Mouse (Mus musculus) kidney, adult 2 months (tissue): ENCODE measurements around the gene Fgf6. TPM values are rescaled to one million over a fixed set of nuclear protein-coding genes. Genes with fewer than 3 reads are reported as not detected.

Experiments
- DNase-seq: peaks from one replicate; pipeline ENCODE4 v3.0.0; 2021
- H3K27ac ChIP-seq: fragments of 200-500 bp; 2 replicates; pipeline ENCODE4 v1.5.1; 2012; ENCODE audit warnings: low read depth, low read length, control low read depth, inconsistent platforms; ENCODE audit not compliant: insufficient read depth
- H3K27me3 ChIP-seq: fragments of 200-500 bp; replicated peaks from 2 replicates; pipeline ENCODE4 v1.6.1; 2012; ENCODE audit warnings: mild to moderate bottlenecking, moderate library complexity, low read length, inconsistent platforms; ENCODE audit not compliant: control insufficient read depth, insufficient read depth
- H3K36me3 ChIP-seq: fragments of 200-500 bp; 2 replicates; pipeline ENCODE4 v1.6.1; 2012; ENCODE audit warnings: mild to moderate bottlenecking, moderate library complexity, low read length, inconsistent platforms; ENCODE audit not compliant: control insufficient read depth, insufficient read depth
- H3K4me1 ChIP-seq: fragments of 200-500 bp; 2 replicates; pipeline ENCODE4 v1.6.1; 2011; ENCODE audit warnings: low read length; ENCODE audit not compliant: control insufficient read depth, insufficient read depth
- H3K4me3 ChIP-seq: fragments of 200-500 bp; 2 replicates; pipeline ENCODE4 v1.5.1; 2011; ENCODE audit warnings: mild to moderate bottlenecking, low read depth, low read length, control low read depth; ENCODE audit not compliant: insufficient read depth
- CTCF ChIP-seq: fragments of 200-500 bp; conservative IDR thresholded peaks from 2 replicates; pipeline ENCODE4 v1.5.1; 2011; ENCODE audit warnings: low read depth, mild to moderate bottlenecking, control low read depth, low read length, moderate library complexity, mixed read lengths; ENCODE audit not compliant: insufficient read depth, insufficient read length
- POLR2A ChIP-seq: fragments of 200-500 bp; IDR thresholded peaks from one replicate; pipeline ENCODE4 v1.6.1; 2011; ENCODE audit warnings: low read depth, low read length, control low read depth
- WGBS: fragments of 180-500 bp; shearing (Covaris S2); methylation state at CpG from one replicate; pipeline ENCODE4 v1.1.7; 2018; 5-methylcytosine and 5-hydroxymethylcytosine counted together
- polyA plus RNA-seq: library from polyadenylated mRNA; depleted of rRNA; stranded (reverse); fragments of >200 nt; gene quantifications from 2 replicates; pipeline ENCODE4 v1.2.3, GENCODE M21; 2012; rRNA removed

Fgf6 gene
- 0.02 TPM in 1 of 2 replicates, not detected in the other for polyA plus RNA-seq

GRCm38 (mm10) chr6:127014906-127015770 is at the start of gene Fgf6:
Gene Fgf6, plus strand, starts transcription at chr6:127015586.
- Histone ChIP-seq H3K36me3 (no peaks in the 10 kb centered on the region), H3K27ac (no peak within 1 kb of the TSS), H3K27me3 (no peaks in the 10 kb centered on the region), H3K4me3 (no peak within 1 kb of the TSS), H3K4me1 (no peaks in the 10 kb centered on the region)
- no peak for DNase-seq
- WGBS = 40% methylated on average over 26 of the region's 26 CpGs
- no peak for TF ChIP-seq CTCF
- no peak for TF ChIP-seq POLR2A

GRCm38 (mm10) chr6:126966241-126967026 is 49.0 kb upstream of the Fgf6 start:
- no peak for DNase-seq
- H3K27ac ChIP-seq = no peak overlapping the region
- H3K36me3 ChIP-seq = peaks cover 6% of the 10 kb centered on the region; the same call in 1 of the 2 replicates
- WGBS = 81% methylated on average over 14 of the region's 14 CpGs
- no peaks in the 10 kb centered on the region for H3K27me3 ChIP-seq
- H3K4me3 ChIP-seq = no peak overlapping the region
- H3K4me1 ChIP-seq = no peaks in the 10 kb centered on the region
- TF ChIP-seq CTCF (no peak), POLR2A (no peak)

GRCm38 (mm10) chr6:126981539-126982234 is 33.7 kb upstream of the Fgf6 start:
- Histone ChIP-seq H3K27me3 (no peaks in the 10 kb centered on the region), H3K36me3 (no peaks in the 10 kb centered on the region), H3K4me1 (no peaks in the 10 kb centered on the region), H3K4me3 (no peak overlapping the region), H3K27ac (no peak overlapping the region)
- TF ChIP-seq POLR2A (no peak), CTCF (no peak)
- DNase-seq = peak; percentile 12
- 45% methylated on average over 5 of the region's 5 CpGs for whole genome bisulfite sequencing

GRCm38 (mm10) chr6:126993676-126994075 is 21.7 kb upstream of the Fgf6 start:
- no peaks in the 10 kb centered on the region for H3K4me1 ChIP-seq
- H3K4me3 ChIP-seq = no peak overlapping the region
- H3K27me3 ChIP-seq = no peaks in the 10 kb centered on the region
- TF ChIP-seq POLR2A (no peak), CTCF (no peak)
- no peak for DNase-seq
- no peaks in the 10 kb centered on the region for H3K36me3 ChIP-seq
- 50% methylated on average over 2 of the region's 2 CpGs for WGBS
- no peak overlapping the region for H3K27ac ChIP-seq

GRCm38 (mm10) chr6:126995494-126995893 is 19.9 kb upstream of the Fgf6 start:
- TF ChIP-seq CTCF = no peak
- TF ChIP-seq POLR2A = no peak
- no peaks in the 10 kb centered on the region for H3K36me3 ChIP-seq
- no peaks in the 10 kb centered on the region for H3K4me1 ChIP-seq
- no peak overlapping the region for H3K4me3 ChIP-seq
- H3K27me3 ChIP-seq = no peaks in the 10 kb centered on the region
- H3K27ac ChIP-seq = no peak overlapping the region
- no peak for DNase-seq
- WGBS = 84% methylated on average over 3 of the region's 3 CpGs

- Histone ChIP-seq H3K36me3 (no peaks in the 10 kb centered on the region), H3K27ac (no peak overlapping the region), H3K4me3 (no peak overlapping the region), H3K4me1 (no peaks in the 10 kb centered on the region), H3K27me3 (peaks cover under 1% of the 10 kb centered on the region; the same call in 1 of the 2 replicates)
- 60% methylated on average over 5 of the region's 5 CpGs for WGBS
- TF ChIP-seq POLR2A (no peak), CTCF (no peak)
- peak; percentile 2 for DNase-seq
These were observed 19.0 kb upstream of the Fgf6 start for GRCm38 (mm10) chr6:126996399-126996798.

- no peaks in the 10 kb centered on the region for H3K36me3 ChIP-seq
- H3K27ac ChIP-seq = no peak overlapping the region
- H3K27me3 ChIP-seq = peaks cover 2% of the 10 kb centered on the region; the same call in 1 of the 2 replicates
- H3K4me3 ChIP-seq = no peak overlapping the region
- no peak for DNase-seq
- 95% methylated on average over 3 of the region's 3 CpGs for WGBS
- H3K4me1 ChIP-seq = no peaks in the 10 kb centered on the region
- TF ChIP-seq CTCF (no peak), POLR2A (no peak)
These were observed 9.7 kb upstream of the Fgf6 start for GRCm38 (mm10) chr6:127005646-127006045.
